Mouse (Mus musculus) frontal cortex, adult 2 months (tissue): Measurements from ENCODE around the gene Krt7. TPM values are rescaled to one million over a fixed set of nuclear protein-coding genes. Genes with fewer than 3 reads are reported as not detected.

ENCODE experiments used
- DNase-seq, 2 experiments: peaks; one replicate each; pipeline ENCODE4 v3.0.0; 2022; ENCODE audit warnings: low spot score in 1 of 2; ENCODE audit errors: extremely low spot score in 1 of 2
- polyA plus RNA-seq: library from polyadenylated mRNA; depleted of rRNA; stranded (reverse); fragments of >200 nt; gene quantifications from 2 replicates; pipeline ENCODE4 v1.2.3, GENCODE M21; 2012

Krt7 gene
- polyA plus RNA-seq, 1 experiment, result 0.34 TPM

DNA sequence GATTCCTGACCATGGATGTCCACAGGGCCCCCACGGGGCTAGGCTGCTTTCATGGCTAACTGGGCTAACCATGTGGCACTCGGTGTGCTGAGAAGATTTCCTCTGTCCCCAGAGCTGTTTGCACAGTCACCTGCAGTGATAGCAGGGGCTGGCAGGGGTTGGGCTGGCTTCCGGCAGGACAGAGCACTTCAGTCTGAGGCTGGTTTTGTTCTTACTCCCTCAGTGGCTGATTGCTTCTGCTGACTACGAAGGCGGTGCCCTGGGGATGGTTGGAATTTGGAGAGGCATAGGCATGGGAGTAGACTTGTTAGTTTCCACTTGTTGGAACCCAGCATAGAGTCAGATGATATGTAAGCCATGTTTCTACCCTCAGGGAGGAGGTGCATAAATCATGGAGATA is 14.1 kb downstream of the Krt7 start:
- no peak for DNase-seq

GRCm38 (mm10) chr15:101436611-101437010 is 25.8 kb downstream of the Krt7 start:
- DNase-seq, result no peak

GRCm38 (mm10) chr15:101438555-101438954 is 27.7 kb downstream of the Krt7 start, which contains the start of gene Krt87:
Krt87 (minus strand) TSS chr15:101438804.
- no peak for DNase-seq

DNA sequence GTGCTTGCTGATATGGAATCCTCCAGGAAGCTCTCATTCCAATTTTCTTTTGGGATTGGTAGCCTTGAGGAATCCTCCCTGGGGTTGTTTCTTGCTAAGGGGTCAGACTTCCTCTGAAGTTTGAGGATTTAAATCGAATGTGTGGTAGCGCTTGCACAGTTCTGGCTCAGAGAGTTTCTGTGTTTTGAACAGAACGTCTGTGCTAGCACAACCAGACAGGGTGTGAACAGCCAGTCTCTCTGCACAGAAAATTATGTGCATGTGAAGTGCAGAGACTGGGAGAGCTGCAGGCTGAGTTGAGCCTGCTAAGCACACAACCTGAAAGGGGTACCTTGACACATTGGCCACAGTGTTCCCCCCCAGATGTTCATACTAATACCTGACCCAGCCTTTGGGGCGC is 30.0 kb downstream of the Krt7 start:
- DNase-seq, result peak in 1 of 2 experiments; percentile 43

DNA sequence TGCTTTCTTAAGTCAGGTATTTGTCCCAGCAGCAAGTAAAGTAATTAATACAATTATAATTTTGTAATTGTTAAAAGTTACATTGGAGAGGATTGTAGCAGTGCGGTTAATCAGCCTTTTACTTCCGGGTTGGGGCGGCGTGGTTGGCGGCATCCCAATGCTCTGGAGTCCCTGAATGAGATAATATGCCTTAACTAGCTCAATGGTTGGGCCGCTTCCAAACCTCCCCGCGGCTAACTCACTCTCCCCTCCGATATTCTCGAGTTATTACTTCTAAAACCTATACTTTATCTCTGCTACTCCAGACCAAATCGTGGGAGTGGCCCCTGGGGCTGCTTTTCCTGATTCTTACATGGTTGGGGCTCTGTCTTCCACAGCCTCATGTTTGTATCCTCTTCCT is 35.7 kb downstream of the Krt7 start:
- DNase-seq, result no peak

DNA sequence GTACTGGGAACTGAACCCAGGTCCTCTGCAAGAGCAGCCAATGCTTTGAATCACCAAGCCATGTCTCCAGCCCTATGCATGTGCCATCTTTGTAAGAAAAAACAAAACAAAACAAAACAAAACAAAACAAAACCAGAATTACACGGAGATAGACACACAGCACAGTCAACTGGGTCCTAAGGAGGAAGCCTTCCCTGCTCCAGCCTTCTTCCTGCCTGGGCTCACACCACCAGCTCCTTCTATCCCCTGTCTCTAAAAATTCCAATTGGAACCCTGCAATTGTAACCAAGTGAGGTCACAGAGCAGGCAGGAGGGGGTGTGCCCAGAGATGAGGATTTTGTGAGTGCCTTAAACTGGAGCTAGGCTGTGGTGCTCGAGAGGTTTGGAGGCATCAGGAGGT is 36.6 kb downstream of the Krt7 start, which contains the start of gene Krt88:
Gene Krt88 (plus strand): TSS at position 301 of the 400 bp plus-strand sequence.
- no peak for DNase-seq

GRCm38 (mm10) chr15:101453093-101453736 is 42.4 kb downstream of the Krt7 start:
- DNase-seq, result peak; percentile 55 to 90

- no peak for DNase-seq
Measured at GRCm38 (mm10) chr15:101454774-101455173, 43.9 kb downstream of the Krt7 start.

GRCm38 (mm10) chr15:101455292-101455691 is 44.4 kb downstream of the Krt7 start:
- DNase-seq, result no peak

DNA sequence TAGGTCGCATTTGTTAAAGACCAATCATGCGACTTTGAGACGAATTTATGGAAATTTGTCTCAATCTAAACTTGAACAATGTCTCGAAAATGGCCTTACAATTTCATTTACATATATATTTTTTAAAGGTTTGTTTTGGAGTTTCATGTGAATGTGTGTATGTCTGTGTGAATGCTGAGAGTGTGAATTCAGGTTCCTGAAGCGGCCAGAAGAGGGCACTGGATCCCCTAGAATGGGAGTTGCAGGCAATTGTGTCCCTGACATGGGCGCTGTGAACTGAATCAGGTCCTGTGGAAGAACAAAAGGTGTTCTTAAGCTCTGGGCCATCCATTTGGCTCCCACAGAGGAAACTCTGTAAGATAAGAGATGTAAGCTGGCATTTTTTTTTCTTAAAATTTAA is 45.0 kb downstream of the Krt7 start:
- no peak for DNase-seq

DNA sequence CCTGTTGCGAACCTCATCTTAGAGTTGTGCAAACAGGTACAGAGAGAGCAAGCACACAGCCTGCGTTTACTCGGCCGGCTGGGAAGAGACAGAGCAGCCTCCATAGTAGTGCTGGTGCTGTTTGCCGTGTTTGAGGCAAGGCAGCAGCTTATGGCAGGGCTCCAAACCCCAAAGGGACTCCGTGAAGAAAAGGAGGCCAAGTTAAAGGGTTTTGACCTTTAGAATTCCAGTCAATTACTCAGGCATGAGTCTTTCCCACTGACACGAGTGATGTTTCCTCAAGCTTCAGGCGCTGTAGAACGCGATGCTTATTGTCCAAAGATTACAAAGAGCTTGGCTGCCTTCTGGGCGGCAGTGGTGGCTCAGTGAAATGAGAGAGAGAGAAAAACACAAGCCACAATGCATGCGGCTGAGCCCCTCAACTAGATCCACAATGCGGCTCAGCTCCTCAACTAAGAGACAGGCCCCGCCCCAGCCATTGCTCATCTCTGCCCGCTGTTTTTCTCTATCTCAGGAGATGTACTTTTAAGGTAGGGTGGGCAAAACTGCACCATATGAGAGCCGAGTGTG is 47.6 kb downstream of the Krt7 start:
- DNase-seq, result no peak

GRCm38 (mm10) chr15:101459283-101459682 is 48.4 kb downstream of the Krt7 start:
- no peak for DNase-seq

GRCm38 (mm10) chr15:101463651-101464050 is 52.8 kb downstream of the Krt7 start, which contains the start of gene Krt81:
Krt81 (minus strand) TSS chr15:101463751.
- no peak for DNase-seq

- DNase-seq, result no peak
Measured at GRCm38 (mm10) chr15:101469093-101469492, 58.2 kb downstream of the Krt7 start.

DNA sequence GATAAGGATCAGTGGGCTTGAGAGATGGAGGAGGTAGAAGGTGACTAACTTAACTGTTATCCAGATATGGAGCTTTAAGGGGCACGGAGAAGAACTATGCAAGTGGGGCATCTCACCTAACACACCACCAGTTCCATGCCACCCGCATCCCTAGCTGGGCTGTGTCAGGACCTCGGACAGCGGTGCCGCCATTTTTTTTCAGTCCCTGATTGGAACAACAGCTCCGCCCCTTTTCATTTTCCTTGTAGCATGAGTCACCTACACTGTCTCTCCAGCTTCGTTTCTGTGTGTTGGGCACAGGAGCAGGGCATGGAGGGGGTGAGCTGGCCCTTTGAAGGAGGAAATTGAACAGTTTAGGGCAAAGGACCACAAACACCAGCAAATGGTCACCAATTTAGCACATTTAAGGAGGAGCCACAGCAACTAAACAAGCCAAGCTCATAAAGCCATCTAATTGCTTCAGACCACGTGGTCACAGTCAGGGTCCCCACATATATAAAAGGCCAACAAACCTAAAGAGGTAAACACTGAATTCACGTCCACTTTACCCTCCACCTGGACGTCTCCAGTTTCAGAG is 62.2 kb downstream of the Krt7 start, which contains the start of gene Krt86:
Gene Krt86 (plus strand): TSS at position 527 of the 577 bp plus-strand sequence.
- no peak for DNase-seq

GRCm38 (mm10) chr15:101479007-101479665 is 68.3 kb downstream of the Krt7 start:
- DNase-seq, result peak in 1 of 2 experiments; percentile 59

DNA sequence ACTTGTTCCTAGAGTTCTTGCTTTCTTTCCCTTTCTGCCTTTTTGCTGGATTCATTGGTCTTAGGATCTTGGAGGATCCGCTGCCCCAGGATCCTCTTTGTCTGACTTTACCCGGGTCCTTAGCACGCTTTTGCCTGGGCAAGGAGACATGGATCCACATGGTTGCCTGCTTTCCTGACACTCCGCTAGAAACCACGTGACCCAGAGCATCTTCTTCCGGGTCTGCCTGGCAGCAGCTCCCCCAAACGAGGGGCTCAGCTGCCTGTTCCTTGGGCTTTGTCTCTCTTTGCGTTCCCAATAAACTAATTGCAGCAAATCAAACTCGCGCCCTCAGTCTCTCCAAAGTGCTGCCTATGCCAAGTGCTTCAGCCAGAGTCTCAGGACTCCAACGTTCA is 68.8 kb downstream of the Krt7 start:
- DNase-seq, result no peak
